Comparison of ENCODE assay signal across 7 mouse cellular contexts in the genomic region with DNA sequence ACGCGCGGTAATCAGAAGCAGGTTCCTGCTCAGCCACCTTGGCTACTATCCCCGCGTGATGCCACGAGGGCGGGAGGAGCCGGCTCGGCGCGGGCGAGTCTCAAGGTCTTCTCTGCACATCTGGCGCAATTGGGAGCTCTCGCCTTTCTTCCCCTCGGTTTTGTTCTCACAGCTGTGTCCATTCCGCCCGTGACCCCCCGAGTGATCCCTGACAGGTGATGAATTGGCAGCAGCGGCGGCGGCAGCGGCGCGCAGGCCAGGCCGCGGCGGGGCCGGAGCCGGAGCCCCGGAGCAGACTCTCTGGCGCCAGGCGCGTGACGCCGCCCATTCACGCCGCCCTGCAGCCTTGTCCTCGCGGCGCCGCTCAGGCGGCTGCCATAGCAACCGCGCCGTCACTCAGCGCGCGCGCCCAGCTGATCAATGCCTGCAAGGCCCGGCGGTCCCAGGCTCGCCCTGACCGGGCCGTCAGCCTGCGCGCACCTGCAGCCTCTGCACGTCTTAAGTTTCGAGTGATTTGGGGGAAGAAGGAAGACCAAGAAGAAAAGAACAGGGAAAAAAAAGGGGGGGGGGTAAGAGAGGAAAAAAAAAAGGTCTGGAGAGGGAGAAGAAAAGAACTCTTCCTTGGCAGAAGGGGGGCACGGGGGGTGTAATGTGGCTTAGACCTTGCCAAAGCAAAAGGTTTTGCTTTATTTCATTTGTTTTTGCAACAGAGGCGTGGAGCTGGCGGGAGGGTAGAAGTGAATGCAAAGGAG. TPM values are rescaled to one million over a fixed set of nuclear protein-coding genes. Genes with fewer than 3 reads are reported as not detected.
DNase-seq lines count a peak whose midpoint lies in the region; ATAC-seq and TF ChIP-seq lines count a peak whose summit lies in the region.

No protein-coding gene starts in this region.

- TF ChIP-seq CTCF in cortical plate, adult 2 months (IDR thresholded peaks at IDR 0.05; ENCODE audit: extremely low read depth, insufficient read depth, low read length), result no peak

- H3K27me3 ChIP-seq in intestine, embryonic 15.5 days (replicated peaks), result no peaks in the 10 kb centered on the region

- H3K27ac ChIP-seq in cortical plate, adult 2 months (ENCODE audit: insufficient read depth, low read length), result peak overlapping the region; percentile 100
- H3K27ac ChIP-seq in intestine, embryonic 15.5 days, result peak overlapping the region; percentile 97

- no peaks in the 10 kb centered on the region; the same call in 1 of the 2 replicates for H3K4me1 ChIP-seq in cortical plate, adult 2 months (ENCODE audit: control insufficient read depth, insufficient read depth, low read length)
- peaks cover 13% of the 10 kb centered on the region for H3K4me1 ChIP-seq in intestine, embryonic 15.5 days (replicated peaks)

- H3K9me3 ChIP-seq in intestine, embryonic 15.5 days, result no peaks in the 10 kb centered on the region

- DNase-seq in adipocyte (ENCODE audit: low spot score), result peak; percentile 75
- DNase-seq in gastrocnemius, postnatal 25 days, result peak; percentile 92
- DNase-seq in left cerebral cortex, postnatal 25 days (ENCODE audit: low spot score in 2 of 2), result peak; percentile 93
- peak; percentile 97 for DNase-seq in mesoderm, embryonic 11.5 days (ENCODE audit: low read depth, low spot score)
- peak; percentile 89 for DNase-seq in skeletal muscle tissue, adult 2 months (ENCODE audit: low read depth, low spot score)

- ATAC-seq in intestine, embryonic 15.5 days, result peak; percentile 79

- peak overlapping the region; percentile 90 for H3K4me2 ChIP-seq in intestine, embryonic 15.5 days (replicated peaks)

- H3K9ac ChIP-seq in intestine, embryonic 15.5 days, result peak overlapping the region; percentile 68

- WGBS in intestine, embryonic 15.5 days, result under 1% methylated on average over 61 of the region's 61 CpGs

- TF ChIP-seq POLR2A in cortical plate, adult 2 months (IDR thresholded peaks at IDR 0.05; ENCODE audit: extremely low read depth, insufficient read depth, low read length), result peak; percentile 29; the same call in 1 of the 2 replicates

- H3K36me3 ChIP-seq in intestine, embryonic 15.5 days, result no peaks in the 10 kb centered on the region

- intact Hi-C loops in left cerebral cortex, postnatal 25 days (cut with DNase I), result loop anchor here (1.0 to 10.0 kb wide), 7 partner anchors 71 to 994 kb away; no protein-coding TSS in a partner anchor

- H3K4me3 ChIP-seq in cortical plate, adult 2 months (ENCODE audit: insufficient read depth, low read length), result peak overlapping the region; percentile 70
- H3K4me3 ChIP-seq in intestine, embryonic 15.5 days (replicated peaks), result peak overlapping the region; percentile 52

RNA-seq across cellular contexts. Expression of a gene that starts 1.8 kb away (rescaled TPM):
- polyA plus RNA-seq in cortical plate, adult 2 months (2012; rRNA removed), result 219 and 224 TPM in 2 replicates
- 1 to 10 TPM; 3.2 to 4.5 TPM for total RNA-seq in gastrocnemius, postnatal 25 days (2021)
- 360 and 449 TPM in 2 replicates for polyA plus RNA-seq in intestine, embryonic 15.5 days (2015; fragmentation: Nextera tagmentation; extraction: Ambion mirVana)
- total RNA-seq in left cerebral cortex, postnatal 25 days (2021), result 100 to 1,000 TPM; 148 to 163 TPM

Comparison
In these comparisons a context has a peak if more than half of its experiments do, and no peak if none do; other contexts are left out.
1. Peak in every context shown above with its lines: DNase-seq, ATAC-seq, H3K4me3 ChIP-seq and H3K27ac ChIP-seq.
2. RNA of a gene that starts 1.8 kb away (total RNA-seq): 148 to 163 TPM in left cerebral cortex, postnatal 25 days; 3.2 to 4.5 TPM in gastrocnemius, postnatal 25 days; every median in the first group is over 10 times any median in the second.